Mouse (Mus musculus): ENCODE results near the gene Nadsyn1.

Gene Nadsyn1

DNA sequence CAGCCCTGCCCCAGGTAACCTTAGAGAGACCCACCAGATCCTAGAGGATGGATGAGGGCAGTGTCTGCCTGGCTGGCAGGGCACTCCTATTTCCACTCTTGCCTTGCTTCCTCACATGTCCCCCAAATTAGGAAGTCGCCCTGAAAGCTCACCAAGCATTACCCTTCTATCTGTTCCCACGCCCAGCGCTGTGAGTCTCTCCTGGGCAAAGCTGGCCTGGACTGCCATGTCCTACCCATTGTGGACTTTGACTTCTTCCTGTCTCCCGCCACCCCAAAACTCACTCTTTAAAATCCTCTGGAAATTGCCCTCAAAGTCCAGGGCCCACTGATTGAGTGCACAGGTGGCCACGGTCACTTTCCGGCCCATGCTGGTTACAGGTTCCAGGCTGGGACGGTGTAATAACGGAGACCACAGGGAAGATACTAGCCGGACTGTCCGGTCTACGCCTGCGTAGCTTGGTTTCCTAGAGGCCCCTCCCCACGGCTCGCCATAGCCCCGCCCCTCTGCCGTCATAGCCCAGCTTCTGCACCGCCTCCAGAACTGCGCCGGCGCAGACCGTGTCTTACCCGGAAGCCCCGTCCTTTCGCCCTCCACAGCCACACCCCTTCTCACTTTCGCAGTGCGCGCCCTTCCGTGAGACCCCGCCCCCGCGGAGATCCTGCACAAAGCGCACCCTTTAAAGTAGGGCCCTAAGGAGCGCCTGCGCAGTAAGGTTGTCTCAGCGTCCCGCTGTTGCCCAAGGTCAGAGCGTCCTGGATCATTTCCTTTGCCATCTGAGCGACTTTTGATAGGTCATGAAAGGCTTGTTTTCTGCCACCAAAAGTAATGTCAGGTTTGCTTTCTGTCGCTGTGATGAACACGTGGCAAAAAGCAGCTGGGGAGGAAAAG, at the start of gene Nadsyn1, which contains the start of gene Dhcr7:
Gene Nadsyn1 (minus strand): TSS at position 475 of the 891 bp plus-strand sequence.
Gene Dhcr7 (plus strand): TSS at position 771 of the 891 bp plus-strand sequence.
- DNase-seq = peak; percentile 99 to 100

DNA sequence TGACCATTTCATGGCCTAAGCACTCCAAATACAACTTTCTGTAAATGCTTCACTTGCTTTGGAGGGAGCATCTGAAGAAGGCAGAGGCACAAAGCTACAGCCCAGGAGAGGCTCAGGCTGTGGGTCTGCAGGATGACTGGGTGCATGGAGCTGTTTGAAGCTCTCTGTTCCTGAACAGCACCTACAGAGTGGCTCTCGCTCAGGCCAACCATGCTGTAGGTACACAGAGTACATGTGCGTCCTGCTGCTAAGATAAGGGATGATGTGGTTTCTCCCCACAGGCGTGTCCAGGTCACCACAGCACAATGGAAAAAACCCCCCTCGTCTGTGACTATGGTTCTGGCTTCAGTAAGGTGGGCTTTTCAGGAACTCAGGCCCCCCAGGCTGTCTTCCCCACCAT, 46.2 kb upstream of the Nadsyn1 start:
- DNase-seq = no peak

DNA sequence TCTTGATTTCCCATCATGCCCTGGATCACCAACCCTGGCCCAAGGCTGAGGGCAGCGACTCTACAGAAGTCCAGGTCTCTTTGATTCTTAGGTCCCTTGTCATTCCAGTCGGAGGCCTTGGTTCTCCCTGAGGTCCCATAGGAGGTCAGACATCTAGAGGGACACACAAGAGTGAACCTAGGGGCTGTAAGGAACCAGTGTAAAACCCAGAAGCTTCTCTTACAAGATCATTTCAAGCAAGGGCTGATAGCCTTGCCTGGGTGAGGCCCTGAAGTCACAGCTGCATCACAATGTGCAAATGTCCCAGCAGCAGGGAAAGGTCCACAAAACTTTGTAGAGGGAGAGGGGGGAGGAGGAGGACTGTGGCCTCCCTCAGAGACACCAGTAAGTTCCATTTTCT, 43.9 kb upstream of the Nadsyn1 start, which contains the start of gene Gm498:
Gene Gm498 (plus strand): TSS at position 301 of the 400 bp plus-strand sequence.
- no peak for DNase-seq

DNA sequence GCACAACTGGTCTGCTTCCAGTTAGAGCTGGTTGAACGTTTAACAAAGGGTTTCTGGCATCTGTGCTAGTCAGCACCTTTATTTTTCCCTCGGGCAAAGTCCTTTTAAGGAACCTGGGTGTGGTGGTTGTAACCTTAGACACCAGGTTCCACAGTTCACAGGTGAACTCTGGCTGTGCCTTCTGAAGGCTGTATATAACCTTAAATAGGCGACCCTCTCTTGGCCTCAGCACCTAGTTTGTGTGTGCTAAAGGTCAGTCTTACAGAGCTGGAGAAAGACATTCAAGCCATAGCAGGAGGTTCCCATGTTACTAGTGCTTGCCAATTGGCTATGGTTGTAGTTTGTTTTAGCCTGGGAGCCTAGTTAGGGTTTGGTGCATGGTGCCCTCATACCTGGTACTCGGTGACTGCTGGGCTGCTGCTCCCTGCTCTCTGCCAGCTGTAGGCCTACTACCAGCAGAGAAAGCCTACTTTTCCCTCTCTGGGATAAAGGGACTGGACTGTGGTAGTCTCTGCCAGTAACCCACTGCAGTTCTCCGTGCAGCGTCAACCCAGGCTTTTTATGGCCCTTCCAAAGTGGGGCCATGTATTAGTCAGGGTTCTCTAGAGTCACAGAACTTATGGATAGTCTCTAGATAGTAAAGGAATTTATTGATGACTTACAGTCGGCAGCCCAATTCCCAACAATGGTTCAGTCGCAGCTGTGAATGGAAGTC, 26.3 kb upstream of the Nadsyn1 start:
- no peak for DNase-seq

DNA sequence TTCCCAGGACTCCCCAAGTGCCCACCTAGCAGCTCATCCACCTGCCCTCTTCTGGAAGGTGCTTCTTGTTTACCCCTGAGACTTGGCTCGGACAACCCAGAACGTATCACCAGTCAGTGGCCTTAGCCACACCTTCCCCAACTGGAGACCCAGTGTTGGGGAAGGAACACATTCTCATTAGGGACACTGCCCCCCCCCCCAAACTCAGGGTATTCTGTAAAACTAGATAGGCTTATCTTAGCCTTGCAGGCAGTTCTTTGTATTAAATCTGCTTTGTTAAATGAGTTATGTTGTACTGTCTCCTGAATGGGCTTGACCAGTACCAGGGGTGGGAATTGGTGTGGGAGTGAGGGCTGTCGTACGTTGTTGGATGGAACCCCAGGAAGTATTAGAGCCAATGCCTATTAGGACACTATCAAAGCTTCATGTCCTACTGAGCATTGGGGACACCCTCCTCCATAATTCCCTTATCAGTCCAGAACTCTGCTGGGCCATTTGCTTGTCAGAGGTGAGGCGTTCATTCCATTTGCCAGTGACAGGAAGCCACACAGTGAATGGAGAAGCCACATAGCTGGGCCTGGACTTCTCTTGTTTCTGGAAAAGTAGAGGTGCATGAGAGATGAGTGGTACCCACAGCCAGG, 25.6 kb upstream of the Nadsyn1 start:
- no peak for DNase-seq

DNA sequence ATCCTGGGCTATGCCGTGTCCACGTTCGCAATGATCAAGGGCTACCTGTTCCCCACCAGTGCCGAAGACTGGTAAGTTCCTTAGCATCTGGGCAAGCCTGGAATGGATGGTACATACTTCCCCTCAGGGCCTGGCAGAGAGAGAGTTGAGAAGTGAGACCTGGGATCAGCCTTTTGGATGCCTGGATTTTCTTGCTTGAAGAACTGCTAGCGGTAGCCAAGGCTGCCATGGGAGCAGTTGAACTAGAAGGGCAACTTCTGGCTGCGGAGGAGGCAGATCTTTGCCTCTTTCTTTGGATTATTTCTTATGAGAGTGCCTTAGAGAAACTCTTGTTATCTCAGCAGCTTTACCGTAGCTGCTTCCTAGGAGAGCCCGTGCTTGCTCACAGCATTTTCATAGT, 18.7 kb upstream of the Nadsyn1 start:
- no peak for DNase-seq

DNA sequence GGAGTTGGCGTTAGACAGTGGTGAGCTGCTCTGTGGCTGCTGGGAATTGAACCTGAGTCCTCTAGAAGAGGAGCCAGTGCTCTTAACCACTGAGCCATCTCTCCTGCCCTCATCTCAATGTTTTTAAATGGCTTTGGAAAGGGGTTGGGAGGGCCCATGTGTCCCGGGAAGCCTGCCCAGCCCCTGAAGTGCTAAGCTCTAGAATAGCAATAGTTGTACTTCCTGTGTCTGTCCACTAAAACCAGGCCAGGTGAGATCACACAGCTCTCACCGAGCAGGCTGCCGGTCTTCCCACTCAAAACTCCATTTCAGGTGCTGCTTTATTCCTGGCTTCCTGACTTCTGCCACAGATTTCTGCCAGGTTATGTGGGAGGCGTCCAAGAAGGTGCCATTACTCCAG, 17.5 kb upstream of the Nadsyn1 start:
- no peak for DNase-seq

DNA sequence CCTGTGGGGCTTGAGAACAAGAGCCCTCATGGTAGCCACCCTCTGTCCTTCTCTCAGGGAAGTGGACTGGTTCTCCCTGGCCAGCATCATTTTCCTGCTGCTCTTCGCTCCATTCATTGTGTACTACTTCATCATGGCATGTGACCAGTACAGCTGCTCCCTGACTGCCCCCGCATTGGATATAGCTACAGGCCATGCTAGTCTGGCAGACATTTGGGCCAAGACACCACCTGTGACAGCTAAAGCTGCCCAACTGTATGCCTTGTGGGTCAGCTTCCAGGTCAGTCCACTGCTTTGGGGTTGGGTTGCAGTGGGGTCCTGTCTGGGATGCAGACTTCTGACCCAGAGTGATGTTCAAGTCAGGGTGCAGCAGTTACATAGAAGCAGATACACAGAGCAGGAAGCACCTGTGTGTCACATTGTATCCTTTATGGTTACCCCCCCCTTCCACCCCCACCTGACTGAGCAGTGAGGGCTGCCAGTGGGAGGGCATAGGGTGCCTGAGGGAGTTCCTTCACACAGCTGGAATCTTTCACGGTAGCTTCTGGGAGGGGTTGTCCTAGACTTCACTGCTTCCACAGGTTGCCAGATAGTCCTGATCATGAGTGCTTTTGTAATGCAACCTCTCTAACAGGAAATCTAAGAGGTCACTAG, 15.2 kb upstream of the Nadsyn1 start:
- DNase-seq = no peak

DNA sequence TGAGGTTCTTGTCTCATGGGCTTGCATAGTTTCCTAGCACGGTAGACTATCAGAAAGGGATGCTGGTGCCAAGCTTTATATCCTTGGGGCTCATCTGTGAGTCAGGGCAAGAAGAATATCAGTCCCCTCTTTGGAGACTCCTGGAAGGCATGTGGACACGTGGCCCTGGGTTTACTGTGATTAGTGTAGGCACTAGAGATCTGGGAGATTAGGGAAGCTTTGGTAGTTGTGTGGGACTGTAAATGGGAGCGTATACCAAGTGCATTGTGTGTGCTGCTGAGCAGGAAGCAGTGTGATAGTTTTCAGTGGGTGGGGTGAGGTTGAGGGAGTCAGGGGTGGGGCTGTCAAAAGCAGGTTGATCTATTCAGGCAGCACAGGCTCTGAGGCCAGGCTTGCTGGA, 12.3 kb upstream of the Nadsyn1 start:
- no peak for DNase-seq

DNA sequence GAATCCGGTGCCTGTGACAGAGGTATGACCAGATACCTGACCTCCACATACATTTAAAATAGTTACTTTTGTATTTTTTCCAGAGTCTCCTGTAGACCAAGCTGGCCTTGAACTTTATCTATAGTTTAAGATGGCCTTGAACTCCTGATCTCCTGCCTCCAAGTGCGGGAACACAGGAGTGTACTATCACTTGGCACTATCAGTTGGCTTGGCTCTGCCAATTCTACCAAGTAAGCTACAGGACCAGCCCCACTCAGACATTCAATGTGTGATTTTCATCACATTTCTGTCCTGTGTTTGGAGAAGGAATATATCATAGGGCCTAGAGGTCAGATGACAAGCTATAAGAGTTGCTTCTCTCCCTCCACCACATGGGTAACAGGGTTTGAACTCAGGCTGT, 11.7 kb upstream of the Nadsyn1 start:
- DNase-seq = no peak

DNA sequence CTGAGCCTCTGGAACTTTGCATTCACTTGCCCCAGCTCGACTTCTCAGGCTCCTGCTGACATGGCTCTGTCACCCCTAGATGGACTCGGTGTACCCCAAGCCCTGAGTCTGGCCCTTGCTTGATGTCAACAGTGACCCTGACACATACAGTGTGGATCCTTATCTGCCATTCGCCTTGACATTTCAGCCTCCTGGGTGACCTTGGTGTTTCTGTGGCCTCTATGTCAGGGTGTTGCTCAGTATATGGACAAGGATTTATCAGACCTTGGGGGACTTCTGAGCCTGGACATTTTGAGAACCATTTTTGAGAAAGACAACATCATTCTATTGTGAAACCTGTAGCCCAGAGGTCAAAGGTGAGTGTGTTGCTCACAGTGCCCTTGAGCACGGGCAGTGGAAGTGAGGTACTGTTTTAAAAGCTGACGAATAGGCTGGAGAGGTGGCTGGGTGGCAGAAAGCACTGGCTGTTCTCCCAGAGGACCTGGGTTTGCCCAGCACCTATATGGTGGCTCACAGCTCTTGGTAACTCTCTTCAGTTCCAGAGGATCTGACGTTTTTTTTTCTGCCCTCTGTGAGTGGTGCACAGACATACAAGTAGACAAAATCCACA, 11.0 kb upstream of the Nadsyn1 start:
- DNase-seq = no peak

DNA sequence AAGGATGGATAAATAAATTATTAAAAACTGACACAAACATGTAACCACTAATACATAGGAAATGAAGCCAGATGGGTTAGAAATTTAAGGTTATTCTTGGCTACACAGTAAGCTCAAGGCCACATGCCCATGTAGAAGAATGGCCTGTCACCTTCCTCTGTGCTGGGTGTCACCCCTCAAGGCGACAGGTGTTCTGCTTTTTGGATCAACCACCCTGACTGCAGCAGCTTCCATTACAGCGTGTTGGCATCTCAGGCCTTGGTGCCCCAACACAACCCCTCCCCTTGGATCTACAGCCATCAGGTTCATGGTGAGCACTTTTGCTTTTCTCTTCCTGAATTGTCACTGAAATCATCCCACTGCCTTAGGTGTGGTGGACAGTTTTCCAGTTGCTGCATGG, 10.0 kb upstream of the Nadsyn1 start:
- no peak for DNase-seq

DNA sequence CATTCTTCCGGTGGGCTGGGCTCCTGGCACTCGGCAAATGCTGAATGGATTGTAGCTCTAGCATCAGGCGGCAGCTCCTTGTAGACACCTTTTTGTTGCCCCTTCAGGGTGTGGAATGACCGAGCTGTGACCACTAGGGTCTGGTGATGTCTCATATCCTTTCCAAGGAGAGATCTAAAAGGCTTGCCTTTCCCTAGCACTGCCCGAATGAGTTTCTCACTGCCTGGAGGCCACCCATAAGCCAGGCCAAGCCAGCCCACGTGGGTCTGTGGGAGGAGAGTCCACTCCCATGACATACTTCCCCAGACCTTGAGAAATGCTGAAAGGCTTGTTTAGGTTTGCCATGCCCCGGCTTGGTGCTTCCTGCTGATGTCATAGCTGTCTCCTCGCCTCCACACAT, 9.5 kb upstream of the Nadsyn1 start:
- peak in 1 of 2 experiments; percentile 43 for DNase-seq

DNA sequence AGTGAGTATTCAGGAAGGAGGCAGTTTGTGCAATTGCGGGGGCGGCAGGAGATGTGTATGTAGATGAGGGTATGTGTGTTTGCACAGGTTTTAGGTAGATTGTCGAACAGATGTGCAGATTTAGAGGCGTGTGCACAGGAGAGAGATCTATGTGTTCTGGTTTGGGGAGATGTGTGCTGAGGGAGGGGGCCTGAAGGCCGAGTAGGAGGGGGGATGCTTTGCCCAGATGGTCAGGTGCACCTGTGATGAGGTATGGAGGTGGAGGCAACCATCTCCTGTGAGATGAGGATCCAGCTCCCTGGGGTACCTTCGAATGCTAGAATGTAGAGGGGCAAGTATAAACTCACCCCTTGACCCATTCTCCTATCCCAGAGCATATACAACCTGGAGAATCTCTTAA, 7.8 kb upstream of the Nadsyn1 start:
- DNase-seq = no peak

DNA sequence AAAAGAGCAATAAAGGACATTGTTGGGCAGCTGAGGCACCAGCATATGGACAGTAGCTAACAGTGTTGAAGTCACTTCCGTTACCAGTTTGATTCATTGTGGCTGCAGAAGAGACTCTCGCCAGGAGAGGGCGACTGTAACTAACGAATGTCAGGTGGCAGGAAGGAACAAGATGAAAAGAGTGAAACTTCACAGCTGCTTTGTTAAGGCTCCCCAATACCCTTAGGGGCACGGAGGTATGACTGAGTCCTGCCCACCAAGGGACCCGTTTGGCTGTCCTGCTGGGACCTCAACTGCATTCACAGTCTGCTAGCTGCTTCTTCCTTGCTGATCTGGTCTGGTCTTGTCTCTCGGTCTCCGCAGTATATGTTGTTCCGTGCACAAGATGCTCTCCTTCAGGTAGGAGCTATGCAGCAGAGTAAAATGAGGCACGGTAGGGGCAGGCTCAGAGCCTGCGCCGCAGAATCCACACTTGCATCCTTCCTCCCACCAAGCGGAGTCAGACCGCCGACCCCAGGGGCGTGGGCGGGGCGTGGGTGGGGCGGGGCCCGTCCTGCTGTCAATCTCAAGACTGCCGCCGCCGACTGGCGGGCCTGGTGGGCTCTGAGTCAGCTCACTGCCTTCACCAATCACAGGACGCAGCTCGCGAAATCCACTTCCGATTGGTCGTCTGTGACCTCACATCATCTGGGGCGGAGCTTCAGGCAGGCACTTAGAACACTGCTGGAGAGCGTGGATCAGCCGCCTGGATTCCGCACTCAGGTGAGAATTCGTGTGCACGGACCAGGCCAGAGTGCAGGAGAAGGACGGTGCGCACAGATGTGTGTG, 7.1 kb upstream of the Nadsyn1 start:
- peak; percentile 96 to 97 for DNase-seq

DNA sequence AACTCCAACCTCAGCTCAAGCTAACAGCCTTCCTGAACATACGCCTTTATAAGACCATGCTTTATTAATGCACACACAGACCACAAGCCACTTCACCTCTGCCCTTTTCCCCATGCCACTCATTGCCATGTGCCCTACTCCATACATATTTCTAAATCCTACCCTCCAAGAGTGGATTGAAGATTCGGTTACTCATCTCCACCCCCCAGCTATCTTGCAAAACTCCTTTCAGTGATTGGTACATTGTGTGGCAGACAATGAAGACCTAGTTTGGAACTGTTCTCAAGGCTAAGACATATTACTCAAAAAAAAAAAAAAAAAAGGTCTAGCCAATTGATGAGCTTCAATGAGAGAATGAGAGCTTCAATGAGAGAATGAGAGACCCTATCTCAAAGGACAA, 4.3 kb upstream of the Nadsyn1 start:
- DNase-seq = no peak

DNA sequence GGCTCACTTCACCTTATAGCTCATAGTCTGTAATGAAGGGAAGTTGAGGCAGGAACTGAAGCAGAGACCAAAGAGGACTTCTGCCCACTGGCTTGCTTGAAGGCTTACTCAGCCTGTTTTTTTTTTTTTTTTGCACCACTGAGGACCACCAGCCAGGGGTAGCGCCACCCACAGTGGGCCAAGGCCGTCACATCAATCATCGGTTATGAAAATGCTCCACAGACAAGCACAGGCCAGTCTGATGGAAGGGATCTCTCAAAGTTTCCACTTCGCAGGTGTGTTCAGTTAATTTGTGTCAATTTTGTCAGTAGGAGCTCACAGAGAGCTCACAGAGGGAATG, 587 bp upstream of the Nadsyn1 start:
- no peak for DNase-seq

DNA sequence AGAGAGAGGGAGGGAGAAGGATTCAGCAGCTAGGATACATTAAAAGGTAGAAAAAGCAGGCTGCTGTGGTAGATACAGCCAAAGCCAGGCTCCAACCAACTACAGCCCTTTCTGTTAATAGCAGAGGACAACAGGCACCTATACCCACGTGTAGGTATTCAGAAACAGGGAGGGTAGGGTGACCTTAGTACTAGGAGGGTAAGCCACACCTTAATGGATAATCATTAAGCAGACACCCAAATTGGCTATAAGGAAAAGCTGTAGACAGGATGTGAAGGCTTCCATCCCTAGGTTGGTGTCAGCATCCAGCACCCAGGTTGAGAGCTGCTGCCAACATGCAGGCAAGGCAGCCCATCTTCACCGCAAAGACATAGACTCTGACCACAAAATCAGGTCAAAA, 1.4 kb downstream of the Nadsyn1 start:
- DNase-seq = no peak

DNA sequence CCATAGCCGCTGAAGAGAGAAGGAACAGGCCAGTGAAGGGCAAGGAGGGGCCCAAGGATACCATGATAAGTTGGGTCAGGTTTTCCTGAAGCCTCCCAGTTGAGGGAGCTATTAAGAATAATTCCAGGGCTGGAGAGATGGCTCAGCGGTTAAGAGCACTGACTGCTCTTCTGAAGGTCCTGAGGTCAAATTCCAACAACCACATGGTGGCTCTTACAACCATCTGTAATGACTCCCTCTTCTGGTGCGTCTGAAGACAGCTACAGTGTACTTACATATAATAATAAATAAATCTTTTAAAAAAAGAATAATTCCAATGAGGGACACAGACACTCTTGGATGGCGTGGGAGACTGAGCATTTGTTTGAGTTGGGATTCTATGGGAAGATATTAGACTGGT, 3.4 kb downstream of the Nadsyn1 start:
- no peak for DNase-seq

DNA sequence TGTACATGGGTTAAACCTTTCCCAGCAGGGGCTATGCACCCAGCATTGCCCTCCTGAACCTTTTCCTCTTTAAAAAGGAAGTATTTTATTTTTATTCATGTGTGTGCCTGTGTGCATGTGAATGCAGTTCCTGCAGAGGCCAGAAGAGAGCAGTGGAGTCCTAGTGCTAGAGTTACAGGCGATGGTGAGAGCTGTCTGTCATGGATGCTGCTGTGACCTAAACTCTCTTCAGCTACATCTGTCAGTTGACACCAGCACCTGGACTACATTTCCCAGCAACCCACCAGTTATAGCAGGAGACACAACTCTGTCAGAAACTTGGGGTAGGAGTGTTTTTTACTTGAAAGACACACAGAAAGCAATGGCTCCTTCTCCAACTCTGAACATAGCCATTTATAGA, 13.7 kb downstream of the Nadsyn1 start:
- peak in 1 of 2 experiments; percentile 39 for DNase-seq

DNA sequence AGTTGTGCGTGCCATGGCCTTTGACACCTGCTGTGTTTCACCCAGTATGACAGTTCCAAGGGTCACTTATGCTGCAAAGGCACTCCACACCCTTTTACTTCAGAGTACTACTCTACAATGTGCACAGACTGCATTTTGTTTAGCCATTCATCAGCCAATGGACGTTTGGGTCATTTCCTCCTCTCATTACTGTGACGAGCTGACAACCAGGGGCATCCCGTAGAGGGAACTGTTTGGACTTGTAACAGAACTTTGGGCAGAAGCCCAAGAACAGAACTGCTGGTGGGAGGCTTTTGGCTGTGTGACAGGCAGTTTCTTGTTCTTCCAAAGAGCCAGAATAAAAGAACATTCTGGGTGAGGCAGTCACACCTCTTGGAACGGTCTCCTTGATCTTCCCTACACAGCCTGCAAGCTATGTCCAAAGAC, 17.4 kb downstream of the Nadsyn1 start:
- DNase-seq = peak in 1 of 2 experiments; percentile 23
